Mouse (Mus musculus) macrophage (primary cell): ENCODE results near the gene Klf14. TPM values are rescaled to one million over a fixed set of nuclear protein-coding genes. Genes with fewer than 3 reads are reported as not detected.

Source experiments
- H3K27ac ChIP-seq: fragments of 350-480 bp; formaldehyde crosslinking; 2 replicates; pipeline ENCODE4 v1.9.0; 2021
- H3K36me3 ChIP-seq: fragments of 350-480 bp; formaldehyde crosslinking; 2 replicates; pipeline ENCODE4 v1.9.0; 2021; ENCODE audit errors: inconsistent target
- H3K4me3 ChIP-seq: fragments of 350-480 bp; formaldehyde crosslinking; 2 replicates; pipeline ENCODE4 v1.9.0; 2021; ENCODE audit errors: inconsistent target
- H3K79me2 ChIP-seq: fragments of 350-480 bp; formaldehyde crosslinking; 2 replicates; pipeline ENCODE4 v1.9.0; 2021; ENCODE audit errors: inconsistent target
- WGBS: methylation state at CpG from one replicate; pipeline ENCODE4 v1.1.7; 2026; ENCODE audit warnings: inconsistent platforms; ENCODE audit not compliant: missing documents; 5-methylcytosine and 5-hydroxymethylcytosine counted together
- polyA plus RNA-seq: library from polyadenylated mRNA; stranded (reverse); fragments of 250-400 nt; gene quantifications from 3 replicates; pipeline ENCODE4 v1.2.4, GENCODE M21; 2018; ENCODE audit warnings: inconsistent platforms
- total RNA-seq, 78 experiments: library from RNA; depleted of rRNA; stranded (reverse); fragments of 250-400 nt; gene quantifications; 1 replicate in 9 of 78; 2 replicates in 24 of 78; 3 replicates in 43 of 78; 4 replicates in 2 of 78; pipeline ENCODE4 v1.2.4; 2018; ENCODE audit warnings: inconsistent platforms in 56 of 78

Gene Klf14
- not detected for total RNA-seq (2018; cell fraction: chromatin; rRNA removed)
- total RNA-seq (2018; cell fraction: cytosol; rRNA removed): not detected
- total RNA-seq (2018; cell fraction: nucleus; rRNA removed): not detected
- polyA plus RNA-seq: not detected in 3 replicates

DNA sequence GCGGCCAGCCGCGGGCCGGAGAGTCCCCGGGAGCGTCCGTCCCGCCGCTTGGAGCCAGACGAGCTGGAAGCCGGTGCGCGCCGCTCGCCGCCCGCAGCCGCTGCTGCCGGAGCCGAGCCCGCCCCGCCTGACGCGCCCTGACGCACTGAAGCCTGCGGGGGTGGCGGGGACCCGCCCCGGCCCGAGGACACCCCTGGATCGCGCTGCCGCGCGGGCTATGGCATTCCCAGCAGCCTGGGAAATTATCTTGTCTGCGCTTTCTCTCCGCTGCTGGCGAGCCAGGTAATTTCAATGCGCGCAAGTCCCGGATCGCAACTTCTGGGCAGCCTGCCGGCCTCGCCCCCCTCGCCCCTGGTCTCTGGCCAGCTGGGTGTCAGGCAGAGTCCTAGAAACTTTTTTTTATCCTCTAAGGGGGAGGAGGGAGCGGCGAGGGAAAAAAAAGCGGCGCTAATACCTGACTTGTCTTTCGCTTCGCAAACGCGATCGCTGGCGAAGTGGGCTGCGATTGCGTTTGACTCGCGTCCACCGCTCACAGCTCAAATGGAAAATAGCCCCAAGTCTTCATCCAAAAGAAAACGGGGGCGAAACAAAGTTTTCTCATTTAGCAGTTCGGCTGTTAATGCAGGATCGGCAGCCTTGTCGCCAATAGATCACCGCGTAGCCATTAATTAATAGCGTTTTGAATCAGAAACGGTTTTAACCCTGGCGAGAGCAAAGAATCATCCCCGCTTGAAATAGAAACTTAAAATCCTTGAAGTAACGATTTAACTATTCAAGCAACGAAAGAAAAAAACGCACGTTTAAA lies at the start of gene Klf14:
TSS of gene Klf14 (minus strand) at position 343 of the 805 bp plus-strand sequence.
- H3K36me3 ChIP-seq: no peaks in the 10 kb centered on the region
- no peak within 1 kb of the TSS for H3K27ac ChIP-seq
- no peaks in the 10 kb centered on the region for H3K79me2 ChIP-seq
- no peak within 1 kb of the TSS for H3K4me3 ChIP-seq
- WGBS: 1% methylated on average over 74 of the region's 75 CpGs

DNA sequence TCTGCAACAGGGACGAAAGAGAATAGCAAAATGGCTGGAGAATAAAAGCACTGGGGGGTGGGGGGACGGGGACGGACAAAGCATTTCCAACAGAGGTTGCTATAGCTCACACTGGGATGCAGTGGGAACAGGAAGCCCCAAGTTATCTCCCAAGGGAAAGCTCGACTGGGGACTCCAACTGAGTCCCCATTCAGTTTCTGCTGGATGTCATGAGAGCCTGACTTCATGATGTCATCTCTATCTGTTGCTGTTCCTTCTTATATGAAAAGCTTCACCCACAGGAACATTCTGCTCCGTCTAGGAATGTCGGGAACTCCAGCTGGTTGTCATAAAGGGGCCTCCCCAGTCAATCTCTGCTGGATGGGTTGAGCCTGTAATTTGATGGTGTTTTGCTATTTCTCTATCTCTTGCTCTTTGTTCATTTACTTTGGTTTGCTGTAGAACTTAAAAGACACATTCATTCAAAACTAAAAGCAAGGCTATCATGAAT lies 47.3 kb upstream of the Klf14 start:
- Histone ChIP-seq H3K4me3 (no peak overlapping the region), H3K79me2 (no peaks in the 10 kb centered on the region), H3K36me3 (no peaks in the 10 kb centered on the region), H3K27ac (no peak overlapping the region)
- 86% methylated on average over 6 of the region's 6 CpGs for WGBS

DNA sequence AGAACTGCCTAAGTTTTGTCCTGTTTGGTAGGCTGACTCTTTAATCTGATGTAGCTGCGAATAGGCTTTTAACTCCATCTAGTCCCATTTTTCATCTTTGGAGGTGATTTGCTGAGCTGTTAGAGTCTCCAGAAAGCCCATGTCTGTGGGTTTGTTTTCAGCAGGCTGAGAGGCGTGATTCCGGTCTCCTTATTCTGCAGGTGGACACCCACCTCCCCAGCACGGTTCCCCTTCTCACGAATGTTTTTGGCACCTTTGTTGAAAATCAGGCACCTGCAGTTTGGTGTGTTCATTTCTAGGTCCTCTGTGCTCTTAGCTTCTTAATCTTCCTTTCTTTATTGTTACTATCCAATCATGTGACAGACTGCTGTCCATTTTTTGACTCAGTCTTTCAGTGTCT lies 27.5 kb upstream of the Klf14 start:
- no peaks in the 10 kb centered on the region for H3K36me3 ChIP-seq
- no peaks in the 10 kb centered on the region for H3K79me2 ChIP-seq
- no peak overlapping the region for H3K4me3 ChIP-seq
- 94% methylated on average over 5 of the region's 5 CpGs for WGBS
- H3K27ac ChIP-seq: no peak overlapping the region

DNA sequence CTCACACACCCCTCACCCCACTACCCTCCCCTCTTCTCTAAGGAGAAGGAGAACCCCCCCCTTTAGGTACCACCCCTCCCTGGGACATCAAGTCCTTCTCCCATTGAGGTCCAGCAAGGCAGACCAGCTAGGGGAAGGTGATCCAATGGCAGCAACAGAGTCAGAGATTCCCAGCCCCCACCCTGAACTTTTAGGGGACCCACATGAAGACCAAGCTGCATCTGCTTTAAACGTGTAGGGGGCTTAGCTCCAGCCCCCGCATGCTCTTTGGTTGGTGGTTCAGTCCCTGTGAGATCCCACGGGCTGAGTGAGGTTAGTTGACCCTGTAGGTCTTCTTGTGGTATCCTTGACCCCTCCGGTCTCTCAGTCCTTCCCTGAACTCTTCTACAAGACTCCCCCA lies 24.1 kb upstream of the Klf14 start:
- Histone ChIP-seq H3K36me3 (no peaks in the 10 kb centered on the region), H3K79me2 (no peaks in the 10 kb centered on the region), H3K4me3 (no peak overlapping the region), H3K27ac (no peak overlapping the region)
- WGBS: 78% methylated on average over 4 of the region's 4 CpGs

DNA sequence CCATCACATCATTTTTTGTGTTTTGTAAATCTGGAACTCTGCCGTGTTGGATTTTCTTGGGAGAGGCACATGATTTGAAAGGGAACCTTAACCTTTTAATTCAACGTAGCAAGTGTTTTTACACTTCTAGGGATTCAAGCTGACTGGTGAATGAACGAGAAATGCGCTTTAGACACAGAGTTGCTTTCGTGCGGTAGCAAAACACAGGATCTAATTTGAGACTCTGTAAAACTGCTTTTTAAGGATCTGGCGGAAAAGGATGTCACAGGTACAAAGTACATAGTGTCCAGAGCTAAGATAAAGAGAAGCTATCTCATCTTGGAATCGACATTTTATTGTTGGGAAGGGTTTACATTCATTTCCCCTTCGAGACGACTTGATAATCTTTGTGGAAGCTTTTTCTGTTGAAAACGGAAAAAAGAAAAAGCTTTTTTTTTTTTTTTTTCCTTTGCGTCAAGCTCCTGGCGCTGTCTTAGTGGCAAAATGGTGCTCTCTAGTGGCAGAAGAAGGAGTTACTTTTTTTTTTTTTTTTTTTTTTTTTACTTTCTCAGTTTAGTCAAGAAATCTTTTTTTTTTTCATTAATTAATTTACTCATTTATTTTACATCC lies 23.6 kb upstream of the Klf14 start:
- no peak overlapping the region for H3K4me3 ChIP-seq
- H3K79me2 ChIP-seq: no peaks in the 10 kb centered on the region
- no peak overlapping the region for H3K27ac ChIP-seq
- WGBS: 27% methylated on average over 11 of the region's 13 CpGs
- H3K36me3 ChIP-seq: no peaks in the 10 kb centered on the region

DNA sequence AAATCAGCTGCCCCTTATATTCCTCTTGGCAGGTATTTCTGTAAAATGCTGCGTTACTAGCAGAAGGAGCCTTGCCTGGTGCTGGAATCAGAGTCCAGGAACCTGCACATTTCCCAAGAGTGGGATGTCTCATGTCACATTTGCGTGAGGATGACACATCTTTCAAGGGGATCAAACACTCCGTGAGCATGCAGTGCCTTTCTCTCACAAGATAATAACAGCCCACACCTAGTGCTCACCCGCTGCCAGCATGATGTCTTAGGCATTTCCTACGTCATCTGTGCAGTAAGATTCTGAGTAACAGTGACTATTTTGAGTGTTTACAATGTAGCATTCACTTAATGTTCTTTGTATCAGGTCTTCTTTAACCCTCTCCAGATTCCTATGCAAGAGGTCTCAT lies 22.5 kb upstream of the Klf14 start:
- H3K79me2 ChIP-seq: no peaks in the 10 kb centered on the region
- 93% methylated on average over 5 of the region's 5 CpGs for WGBS

DNA sequence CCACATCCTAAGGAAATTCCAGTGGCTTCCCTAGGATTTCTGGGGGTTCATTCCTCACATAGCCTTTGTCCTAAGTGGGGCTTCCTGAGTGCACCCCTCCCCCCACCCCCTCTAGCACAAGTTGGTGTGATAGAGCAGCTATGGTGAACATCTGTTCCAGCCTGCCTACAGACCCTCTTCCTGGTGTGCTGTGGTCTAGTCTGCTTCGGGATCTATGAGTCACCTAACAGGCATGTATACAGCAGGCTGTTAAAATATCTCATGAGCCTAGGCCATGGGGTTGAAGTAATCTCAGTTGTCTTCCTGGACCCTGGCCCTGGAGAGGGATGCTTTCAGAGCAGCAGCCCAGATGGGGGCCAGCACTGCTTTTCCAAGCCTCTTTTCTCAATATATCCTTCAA lies 19.7 kb upstream of the Klf14 start:
- Histone ChIP-seq H3K79me2 (no peaks in the 10 kb centered on the region), H3K27ac (no peak overlapping the region), H3K4me3 (no peak overlapping the region), H3K36me3 (no peaks in the 10 kb centered on the region)
- WGBS: 9% methylated on average over 1 of the region's 1 CpGs

More for the DNA sequence above, 22.5 kb upstream of the Klf14 start:
- no peak overlapping the region for H3K27ac ChIP-seq
- no peaks in the 10 kb centered on the region for H3K36me3 ChIP-seq
- no peak overlapping the region for H3K4me3 ChIP-seq

DNA sequence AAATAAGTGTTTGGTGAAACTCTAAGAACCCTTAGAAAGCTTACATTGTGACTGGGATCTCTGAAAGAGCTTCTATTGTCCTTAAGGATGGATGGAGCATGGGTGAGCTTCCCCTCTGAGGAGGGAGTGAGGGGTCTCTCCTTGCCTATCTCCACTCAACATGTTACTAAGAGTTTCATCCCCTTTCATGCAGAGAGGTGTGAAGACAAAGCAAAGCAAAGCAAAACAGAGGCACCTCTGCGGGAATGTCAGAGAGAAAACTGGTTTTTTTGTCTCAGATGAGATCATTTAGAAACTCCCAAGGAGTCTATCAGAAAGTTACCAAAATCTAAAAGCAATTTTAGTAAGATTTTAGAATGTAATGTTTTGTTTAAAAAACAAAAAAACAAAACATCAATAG lies 13.2 kb upstream of the Klf14 start:
- H3K79me2 ChIP-seq: no peaks in the 10 kb centered on the region
- H3K36me3 ChIP-seq: no peaks in the 10 kb centered on the region
- H3K4me3 ChIP-seq: no peak overlapping the region
- 100% methylated on average over 1 of the region's 1 CpGs for WGBS
- no peak overlapping the region for H3K27ac ChIP-seq

DNA sequence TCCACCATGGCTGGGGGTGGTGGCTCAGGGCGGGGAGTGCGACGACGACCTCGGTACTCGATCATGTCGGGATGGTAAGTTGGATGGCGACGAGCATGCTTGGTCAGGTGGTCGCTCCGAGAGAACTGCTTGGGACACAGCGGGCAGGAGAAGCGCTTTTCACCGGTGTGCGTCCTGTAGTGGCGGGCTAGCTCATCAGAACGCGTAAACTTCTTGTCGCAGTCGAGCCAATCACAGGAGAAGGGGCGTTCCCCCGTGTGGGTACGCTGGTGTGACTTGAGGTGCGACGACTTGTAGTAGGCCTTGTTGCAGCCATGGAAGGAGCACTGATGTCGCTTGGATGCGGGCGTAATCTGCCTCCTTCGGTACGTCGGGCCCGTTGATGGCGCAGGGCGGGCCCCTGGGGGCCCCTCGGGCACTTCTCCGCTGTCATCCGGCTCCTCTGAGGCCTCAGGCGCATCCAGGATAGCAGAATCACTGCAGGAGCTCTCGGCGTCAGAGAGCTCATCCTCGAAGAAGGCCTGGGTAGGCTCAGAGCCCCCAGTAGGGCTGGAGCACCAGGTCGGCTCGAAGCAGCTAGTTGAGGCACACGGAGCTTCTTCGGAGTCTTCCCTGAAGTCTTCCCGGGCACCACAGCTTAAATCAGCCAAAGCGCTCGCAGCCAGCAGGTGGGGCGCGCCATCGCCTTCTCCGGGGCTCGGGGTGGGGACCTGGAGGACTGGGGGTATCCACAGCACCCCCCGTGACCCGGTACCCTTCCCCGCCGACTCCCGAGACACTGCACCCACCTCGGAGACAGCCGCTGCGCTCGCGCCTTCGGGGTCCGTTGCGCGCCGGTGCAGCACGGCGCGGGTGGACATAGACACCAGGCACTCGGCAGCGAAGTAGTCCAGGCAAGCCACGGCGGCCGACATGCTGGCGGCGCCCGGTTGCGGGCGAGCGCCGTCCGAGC lies 818 bp downstream of the Klf14 start:
- no peak overlapping the region for H3K4me3 ChIP-seq
- no peak overlapping the region for H3K27ac ChIP-seq
- 14% methylated on average over 79 of the region's 84 CpGs for WGBS
- no peaks in the 10 kb centered on the region for H3K36me3 ChIP-seq
- H3K79me2 ChIP-seq: no peaks in the 10 kb centered on the region

DNA sequence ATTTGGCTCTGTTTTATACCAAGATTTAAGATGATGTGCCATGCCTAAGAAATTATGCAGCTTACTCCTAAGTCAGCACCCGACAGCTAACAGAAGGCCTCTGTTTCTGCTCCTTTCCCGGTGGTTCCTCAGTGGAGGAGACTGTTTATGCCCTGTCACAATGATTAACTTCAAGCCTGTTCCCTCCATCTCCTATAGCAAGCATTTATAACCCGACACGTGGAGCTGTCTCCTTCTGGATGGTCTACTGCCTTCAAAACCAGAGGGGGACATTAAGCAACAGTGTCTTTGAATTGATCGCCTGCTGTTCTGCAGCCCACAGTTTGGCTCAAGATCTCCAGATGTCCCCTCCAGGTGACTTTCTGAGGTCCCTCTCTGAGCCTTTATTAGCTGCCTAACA lies 19.6 kb downstream of the Klf14 start:
- H3K27ac ChIP-seq: no peak overlapping the region
- no peaks in the 10 kb centered on the region for H3K79me2 ChIP-seq
- 65% methylated on average over 5 of the region's 5 CpGs for WGBS
- H3K36me3 ChIP-seq: no peaks in the 10 kb centered on the region
- H3K4me3 ChIP-seq: no peak overlapping the region

DNA sequence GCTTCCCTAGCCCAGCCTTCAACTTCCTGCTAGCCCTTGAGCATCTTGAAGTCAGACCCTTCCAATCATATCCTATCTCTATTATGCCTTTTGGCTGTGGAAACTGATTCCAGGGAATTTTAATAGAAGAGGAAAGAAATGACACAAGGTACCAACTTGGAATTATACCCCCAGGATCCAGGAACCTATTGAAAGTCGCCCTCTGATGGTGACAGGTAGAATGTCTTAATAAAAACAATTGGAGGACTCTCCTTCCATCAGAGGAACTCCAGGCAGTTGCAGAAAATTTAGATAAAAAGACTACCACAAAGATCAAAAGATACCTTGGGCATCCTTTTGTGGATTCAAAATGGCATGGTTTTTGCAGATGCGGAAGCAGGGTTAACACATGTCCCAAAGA lies 36.1 kb downstream of the Klf14 start:
- no peaks in the 10 kb centered on the region for H3K79me2 ChIP-seq
- 55% methylated on average over 2 of the region's 2 CpGs for WGBS
- no peak overlapping the region for H3K4me3 ChIP-seq
- no peak overlapping the region for H3K27ac ChIP-seq
- H3K36me3 ChIP-seq: no peaks in the 10 kb centered on the region

DNA sequence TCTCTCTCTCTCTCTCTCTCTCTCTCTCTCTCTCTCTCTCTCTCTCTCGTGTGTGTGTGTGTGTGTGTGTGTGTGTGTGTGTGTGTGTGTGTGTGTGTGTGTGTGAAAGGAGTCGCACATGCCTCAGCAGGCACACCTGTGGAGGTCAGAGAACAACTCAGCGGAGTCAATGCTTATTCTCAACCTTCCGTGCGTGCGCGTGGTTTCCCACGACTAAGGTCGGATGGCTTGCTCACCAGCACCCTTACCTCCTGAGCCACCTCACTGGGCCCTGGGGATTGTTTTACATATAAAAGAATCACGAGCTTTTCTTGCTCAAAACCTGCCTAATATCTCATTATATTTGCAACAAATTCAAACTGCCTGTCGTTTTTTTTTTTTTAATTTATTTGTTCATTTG lies 37.1 kb downstream of the Klf14 start:
- H3K79me2 ChIP-seq: no peaks in the 10 kb centered on the region
- WGBS: 85% methylated on average over 9 of the region's 11 CpGs
- no peaks in the 10 kb centered on the region for H3K36me3 ChIP-seq
- H3K4me3 ChIP-seq: no peak overlapping the region
- H3K27ac ChIP-seq: no peak overlapping the region

DNA sequence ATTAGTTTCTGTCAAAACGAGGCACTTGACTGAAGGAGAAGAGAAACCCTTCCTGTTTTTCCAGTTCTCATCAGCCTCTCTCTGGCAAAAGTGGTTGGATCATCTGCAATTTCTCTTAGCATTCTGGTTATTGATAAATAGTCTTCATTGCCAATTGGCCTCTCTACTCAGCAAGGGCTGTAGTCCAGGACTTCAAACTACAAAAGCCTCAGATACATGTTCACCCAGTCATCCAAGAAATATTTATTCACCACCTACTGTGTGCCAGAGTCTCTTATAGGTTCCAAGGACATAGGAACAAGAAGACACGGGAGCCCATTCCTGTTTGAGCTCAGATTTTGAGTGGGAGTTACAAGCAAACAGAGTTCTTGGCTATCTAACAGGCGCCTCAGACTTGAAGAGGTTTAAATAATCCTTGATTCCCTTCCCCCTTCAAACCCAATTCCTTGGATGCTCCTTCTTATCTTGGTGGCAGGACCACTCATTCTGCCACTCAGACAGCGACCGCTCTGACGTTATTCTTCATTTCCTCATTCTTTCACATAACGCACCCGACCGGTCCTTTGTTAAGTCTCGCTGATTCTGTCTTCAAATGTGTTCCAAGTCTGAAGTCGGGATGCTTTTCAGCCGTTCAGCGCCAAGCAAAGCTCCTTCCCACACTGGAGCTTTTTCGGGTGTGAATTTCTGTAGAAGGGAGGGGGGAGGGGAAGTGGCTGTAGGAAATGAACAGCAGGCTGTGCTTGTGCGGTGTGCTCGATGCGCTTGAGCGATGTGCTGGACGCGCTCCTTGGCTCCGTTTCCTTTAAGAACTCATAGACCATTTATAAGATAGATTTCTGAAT lies 37.8 kb downstream of the Klf14 start:
- H3K36me3 ChIP-seq: no peaks in the 10 kb centered on the region
- no peaks in the 10 kb centered on the region for H3K79me2 ChIP-seq
- 39% methylated on average over 21 of the region's 21 CpGs for WGBS
- no peak overlapping the region for H3K27ac ChIP-seq
- no peak overlapping the region for H3K4me3 ChIP-seq

DNA sequence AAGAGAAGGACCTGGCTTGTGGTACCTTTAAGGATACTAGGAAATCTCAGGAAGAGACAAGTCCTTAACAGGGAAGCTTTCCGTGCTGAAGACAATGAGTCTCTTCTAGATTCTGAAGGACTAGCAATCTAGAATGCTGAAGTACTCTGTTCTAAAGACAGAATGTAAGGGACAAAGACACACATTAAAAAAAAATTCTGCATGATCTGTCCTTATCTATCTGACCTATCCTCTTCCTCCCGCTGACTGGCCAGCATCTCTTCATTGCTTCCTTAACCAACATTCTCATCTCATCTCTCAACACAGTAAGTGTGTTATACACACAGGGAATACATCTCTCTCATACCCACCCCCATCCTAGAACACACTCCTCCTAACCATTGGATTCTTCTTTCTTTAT lies 43.4 kb downstream of the Klf14 start, which contains the start of gene Tsga13:
TSS of gene Tsga13 (minus strand) at position 101 of the 400 bp plus-strand sequence.
- WGBS: 83% methylated on average over 2 of the region's 2 CpGs
- no peak within 1 kb of the TSS for H3K27ac ChIP-seq

More for the DNA sequence above, 43.4 kb downstream of the Klf14 start, which contains the start of gene Tsga13:
- Histone ChIP-seq H3K36me3 (no peaks in the 10 kb centered on the region), H3K4me3 (no peak within 1 kb of the TSS), H3K79me2 (no peaks in the 10 kb centered on the region)
